Mouse (Mus musculus): ENCODE results near the gene Hs3st4. TPM values are rescaled to one million over a fixed set of nuclear protein-coding genes. Genes with fewer than 3 reads are reported as not detected.
A peak's percentile ranks its signal among the peaks of the same experiment; 100 is the strongest.

Gene Hs3st4
- total and polyA plus RNA-seq, 2 experiments from 2014 or later, result 17.3 to 31.8 TPM

- Histone ChIP-seq H3K9ac (no peak overlapping the region), H3K36me3 (ENCODE audit: insufficient read depth) (no peaks in the 10 kb centered on the region), H3K9me3 (ENCODE audit: low read length) (no peaks in the 10 kb centered on the region), H3K4me2 (ENCODE audit: low read depth) (no peak overlapping the region), H3K27me3 (ENCODE audit: insufficient read depth, low read length) (no peaks in the 10 kb centered on the region), H3K4me1 (ENCODE audit: insufficient read depth) (no peaks in the 10 kb centered on the region), H3K27ac (ENCODE audit: low read depth, low read length) (no peak overlapping the region), H3K4me3 (ENCODE audit: low read depth, low read length) (no peak overlapping the region)
- WGBS, result 47% methylated on average over 4 of the region's 4 CpGs
- DNase-seq (peak; percentile 70), ATAC-seq (peak; percentile 38; the same call in 1 of the 2 replicates)
- no peak for TF ChIP-seq CTCF (IDR thresholded peaks at IDR 0.05; ENCODE audit: low read depth)
Observed at GRCm38 (mm10) chr7:124319451-124319850, 336.8 kb downstream of the Hs3st4 start.

DNA sequence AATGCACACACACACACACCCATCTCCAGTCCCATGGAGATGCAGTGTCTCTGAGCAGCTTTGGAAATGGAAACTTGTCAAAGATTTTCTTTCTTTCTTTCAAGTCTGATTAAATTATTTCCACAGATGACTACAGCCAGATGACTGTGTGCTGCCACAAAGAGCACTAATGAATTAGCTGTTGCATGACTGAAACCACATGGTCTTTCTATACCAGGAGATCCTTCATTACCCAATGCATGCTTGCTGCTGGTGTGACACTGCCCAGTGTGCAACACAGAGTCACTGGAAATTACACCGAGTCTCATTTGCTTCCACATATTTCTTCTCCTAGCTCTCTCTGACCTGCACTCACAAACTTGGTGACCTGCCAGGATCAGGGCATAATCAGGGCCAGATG is 353.0 kb downstream of the Hs3st4 start:
- DNase-seq (no peak), ATAC-seq (no peak)
- Histone ChIP-seq H3K4me1 (ENCODE audit: insufficient read depth) (no peaks in the 10 kb centered on the region), H3K9ac (no peak overlapping the region), H3K36me3 (ENCODE audit: insufficient read depth) (no peaks in the 10 kb centered on the region), H3K27ac (ENCODE audit: low read depth, low read length) (no peak overlapping the region), H3K4me2 (ENCODE audit: low read depth) (no peak overlapping the region), H3K9me3 (ENCODE audit: low read length) (no peaks in the 10 kb centered on the region), H3K27me3 (ENCODE audit: insufficient read depth, low read length) (no peaks in the 10 kb centered on the region), H3K4me3 (ENCODE audit: low read depth, low read length) (no peak overlapping the region)
- 61% methylated on average over 1 of the region's 1 CpGs for WGBS
- no peak for TF ChIP-seq CTCF (IDR thresholded peaks at IDR 0.05; ENCODE audit: low read depth)

DNA sequence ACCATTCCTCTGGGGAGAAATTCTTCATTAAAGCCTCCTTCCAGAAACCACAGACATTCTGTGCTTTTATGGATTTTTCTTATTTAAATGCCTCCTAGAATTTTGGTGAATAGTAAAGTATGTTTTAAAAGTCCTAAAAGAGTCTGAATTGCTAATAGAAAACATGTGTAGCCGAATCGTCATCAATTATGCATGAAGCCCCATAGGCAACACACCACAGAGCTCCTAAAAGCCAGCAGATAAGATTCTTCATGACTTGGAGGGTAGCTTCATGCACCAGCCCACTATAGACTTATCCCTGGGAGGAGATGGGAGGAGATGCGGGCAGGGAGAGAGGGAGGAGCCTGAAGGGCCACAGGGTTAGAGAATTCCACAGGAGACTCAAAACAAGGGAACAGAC is 358.8 kb downstream of the Hs3st4 start:
- no peak overlapping the region for H3K4me2 ChIP-seq (ENCODE audit: low read depth)
- DNase-seq (no peak), ATAC-seq (no peak)
- TF ChIP-seq CTCF (IDR thresholded peaks at IDR 0.05; ENCODE audit: low read depth), result no peak
- H3K27me3 ChIP-seq (ENCODE audit: insufficient read depth, low read length), result no peaks in the 10 kb centered on the region
- H3K4me3 ChIP-seq (ENCODE audit: low read depth, low read length), result no peak overlapping the region
- WGBS, result 48% methylated on average over 3 of the region's 3 CpGs
- peaks cover 4% of the 10 kb centered on the region for H3K4me1 ChIP-seq (ENCODE audit: insufficient read depth)
- H3K9ac ChIP-seq, result no peak overlapping the region
- no peaks in the 10 kb centered on the region for H3K9me3 ChIP-seq (ENCODE audit: low read length)
- H3K36me3 ChIP-seq (ENCODE audit: insufficient read depth), result no peaks in the 10 kb centered on the region
- no peak overlapping the region for H3K27ac ChIP-seq (ENCODE audit: low read depth, low read length)

DNA sequence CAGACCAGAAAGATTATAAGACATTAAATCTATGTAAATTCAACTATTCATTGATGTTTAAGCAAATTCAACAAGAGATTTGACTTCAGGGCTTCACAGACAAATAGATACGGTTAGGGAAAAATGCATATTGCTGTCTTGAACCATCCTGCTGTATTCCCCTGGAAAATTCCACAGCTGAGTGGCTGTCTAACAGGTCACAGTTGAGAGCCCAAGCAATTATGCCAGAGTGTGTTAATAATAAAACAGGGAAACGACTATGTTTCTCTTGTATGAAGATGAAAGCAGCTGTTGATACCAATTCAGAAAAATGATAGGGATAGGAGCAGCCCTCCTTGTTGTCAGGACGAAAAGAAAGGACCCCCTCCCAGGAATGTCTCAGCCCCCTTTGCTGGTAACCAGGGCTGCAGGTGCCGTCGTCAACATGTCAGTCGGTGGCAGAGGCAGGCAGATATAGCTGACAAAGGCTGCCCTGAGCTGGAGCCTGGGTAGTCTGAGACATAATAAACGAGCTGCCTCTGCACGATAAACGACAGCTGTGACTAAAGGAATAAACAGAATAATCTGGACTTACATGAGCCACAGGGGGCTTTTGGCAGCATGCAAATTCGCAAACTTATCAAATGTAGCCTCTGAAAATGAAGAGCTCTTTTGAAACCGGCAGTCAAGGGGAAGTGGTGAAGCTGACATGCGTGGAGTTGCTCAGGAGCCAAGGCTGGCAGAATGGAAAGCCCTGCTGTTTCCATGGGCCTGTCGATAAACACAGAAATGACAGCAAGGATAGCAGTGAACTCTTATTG is 364.7 kb downstream of the Hs3st4 start:
- Histone ChIP-seq H3K4me3 (ENCODE audit: low read depth, low read length) (no peak overlapping the region), H3K9me3 (ENCODE audit: low read length) (no peaks in the 10 kb centered on the region), H3K27me3 (ENCODE audit: insufficient read depth, low read length) (no peaks in the 10 kb centered on the region), H3K4me2 (ENCODE audit: low read depth) (peak overlapping the region; percentile 14; the same call in 1 of the 2 replicates), H3K27ac (ENCODE audit: low read depth, low read length) (peak overlapping the region; percentile 46), H3K36me3 (ENCODE audit: insufficient read depth) (no peaks in the 10 kb centered on the region), H3K9ac (0 out of 2 replicates have a peak overlapping the region, but pooled peaks have one; percentile 0), H3K4me1 (ENCODE audit: insufficient read depth) (0 out of 2 replicates have a peak, but pooled peaks cover 7% of the 10 kb centered on the region)
- ATAC-seq, result peak; percentile 85
- DNase-seq, result peak; percentile 72
- TF ChIP-seq CTCF (IDR thresholded peaks at IDR 0.05; ENCODE audit: low read depth), result no peak
- WGBS, result 9% methylated on average over 13 of the region's 13 CpGs

GRCm38 (mm10) chr7:124354035-124354434 is 371.4 kb downstream of the Hs3st4 start:
- no peak for TF ChIP-seq CTCF (IDR thresholded peaks at IDR 0.05; ENCODE audit: low read depth)
- Histone ChIP-seq H3K9me3 (ENCODE audit: low read length) (no peaks in the 10 kb centered on the region), H3K36me3 (ENCODE audit: insufficient read depth) (no peaks in the 10 kb centered on the region), H3K4me2 (ENCODE audit: low read depth) (no peak overlapping the region), H3K4me3 (ENCODE audit: low read depth, low read length) (no peak overlapping the region), H3K27ac (ENCODE audit: low read depth, low read length) (no peak overlapping the region), H3K9ac (no peak overlapping the region), H3K27me3 (ENCODE audit: insufficient read depth, low read length) (no peaks in the 10 kb centered on the region), H3K4me1 (ENCODE audit: insufficient read depth) (no peaks in the 10 kb centered on the region)
- 95% methylated on average over 4 of the region's 4 CpGs for WGBS
- DNase-seq (no peak), ATAC-seq (no peak)

- no peak for TF ChIP-seq CTCF (IDR thresholded peaks at IDR 0.05; ENCODE audit: low read depth)
- DNase-seq, result peak; percentile 65
- H3K27ac ChIP-seq (ENCODE audit: low read depth, low read length), result no peak overlapping the region
Observed at GRCm38 (mm10) chr7:124358068-124358467, 375.4 kb downstream of the Hs3st4 start.

DNA sequence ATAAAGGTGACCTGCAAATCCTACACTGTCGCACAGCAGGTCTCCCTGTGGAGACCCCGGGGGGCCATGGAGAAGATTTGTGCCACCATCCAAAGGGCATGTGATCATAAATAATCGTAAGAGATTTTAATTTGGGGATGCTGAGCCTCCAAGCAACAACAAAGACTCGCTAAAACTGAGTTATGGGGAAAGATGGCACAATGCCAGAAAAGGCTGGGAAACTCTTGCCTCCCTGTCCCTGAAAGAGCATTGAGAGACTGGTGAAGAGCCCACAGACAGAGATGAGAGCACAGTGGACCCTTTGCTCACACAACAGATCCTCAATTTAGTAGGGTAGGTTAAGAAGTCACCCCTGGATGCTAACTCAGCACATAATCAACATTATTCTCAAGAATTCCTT is 377.2 kb downstream of the Hs3st4 start:
- Histone ChIP-seq H3K4me2 (ENCODE audit: low read depth) (no peak overlapping the region), H3K36me3 (ENCODE audit: insufficient read depth) (no peaks in the 10 kb centered on the region), H3K9me3 (ENCODE audit: low read length) (no peaks in the 10 kb centered on the region), H3K27ac (ENCODE audit: low read depth, low read length) (no peak overlapping the region), H3K9ac (no peak overlapping the region), H3K4me1 (ENCODE audit: insufficient read depth) (no peaks in the 10 kb centered on the region), H3K4me3 (ENCODE audit: low read depth, low read length) (no peak overlapping the region), H3K27me3 (ENCODE audit: insufficient read depth, low read length) (no peaks in the 10 kb centered on the region)
- TF ChIP-seq CTCF (IDR thresholded peaks at IDR 0.05; ENCODE audit: low read depth), result no peak
- WGBS, result 49% methylated on average over 4 of the region's 4 CpGs
- ATAC-seq (no peak), DNase-seq (no peak)

More at GRCm38 (mm10) chr7:124358068-124358467, 375.4 kb downstream of the Hs3st4 start:
- 50% methylated on average over 3 of the region's 3 CpGs for WGBS
- Histone ChIP-seq H3K4me3 (ENCODE audit: low read depth, low read length) (no peak overlapping the region), H3K9me3 (ENCODE audit: low read length) (no peaks in the 10 kb centered on the region), H3K4me2 (ENCODE audit: low read depth) (no peak overlapping the region), H3K27me3 (ENCODE audit: insufficient read depth, low read length) (no peaks in the 10 kb centered on the region), H3K4me1 (ENCODE audit: insufficient read depth) (no peaks in the 10 kb centered on the region), H3K9ac (no peak overlapping the region), H3K36me3 (ENCODE audit: insufficient read depth) (no peaks in the 10 kb centered on the region)
- peak; percentile 60 for ATAC-seq
